Mouse (Mus musculus): ENCODE measurements around the gene Cdkn2c. TPM values are rescaled to one million over a fixed set of nuclear protein-coding genes. Genes with fewer than 3 reads are reported as not detected.

Cdkn2c gene
- total RNA-seq, 2 experiments from 2014 or later = 59.4 to 77.7 TPM

- peak; percentile 61 for DNase-seq
Measured at GRCm38 (mm10) chr4:109657851-109658500, 9.0 kb downstream of the Cdkn2c start.

- peak; percentile 76 for DNase-seq
Measured at GRCm38 (mm10) chr4:109657021-109657850, 9.8 kb downstream of the Cdkn2c start.

- DNase-seq = no peak
Measured at GRCm38 (mm10) chr4:109656301-109656700, 10.7 kb downstream of the Cdkn2c start.

GRCm38 (mm10) chr4:109655738-109656137, 11.3 kb downstream of the Cdkn2c start:
- DNase-seq = no peak

- no peak for DNase-seq
Measured at GRCm38 (mm10) chr4:109654701-109655100, 12.3 kb downstream of the Cdkn2c start.

- no peak for DNase-seq
Measured at GRCm38 (mm10) chr4:109653251-109653650, 13.7 kb downstream of the Cdkn2c start.

GRCm38 (mm10) chr4:109649331-109649730, 17.7 kb downstream of the Cdkn2c start:
- no peak for DNase-seq

- DNase-seq = no peak
Measured at GRCm38 (mm10) chr4:109647281-109647680, 19.7 kb downstream of the Cdkn2c start.

GRCm38 (mm10) chr4:109641451-109641850, 25.5 kb downstream of the Cdkn2c start:
- DNase-seq = peak; percentile 36

GRCm38 (mm10) chr4:109640141-109640540, 26.8 kb downstream of the Cdkn2c start:
- peak; percentile 58 for DNase-seq

GRCm38 (mm10) chr4:109639356-109639755, 27.6 kb downstream of the Cdkn2c start:
- no peak for DNase-seq

GRCm38 (mm10) chr4:109634971-109635370, 32.0 kb downstream of the Cdkn2c start:
- DNase-seq = peak; percentile 11

GRCm38 (mm10) chr4:109631029-109631428, 36.0 kb downstream of the Cdkn2c start:
- DNase-seq = no peak

GRCm38 (mm10) chr4:109630215-109630614, 36.8 kb downstream of the Cdkn2c start:
- no peak for DNase-seq

- peak; percentile 1 for DNase-seq
Measured at GRCm38 (mm10) chr4:109612596-109612995, 54.4 kb downstream of the Cdkn2c start.

Other genes starting within 250 kb of the Cdkn2c start
- gene Rnf11, start 182.5 kb downstream of the Cdkn2c start, total RNA-seq (2021) = 100 to 1,000 TPM; 115 to 119 TPM
- gene 4930522H14Rik, start 135.9 kb downstream of the Cdkn2c start, total RNA-seq (2021) = not detected
- gene Faf1, start 9.4 kb upstream of the Cdkn2c start, total RNA-seq (2021) = 10 to 100 TPM; 25.0 to 29.5 TPM